Mouse (Mus musculus) forebrain, embryonic 15.5 days (tissue): ENCODE results near the gene Apopt1. TPM values are rescaled to one million over a fixed set of nuclear protein-coding genes. Genes with fewer than 3 reads are reported as not detected.
A peak's percentile ranks its signal among the peaks of the same experiment; 100 is the strongest.
"Not testable (repeated sequence)": the region's sequence is repeated elsewhere in the genome, so short reads cannot be mapped to it uniquely, and the experiment has no call there.

ENCODE experiments used
- ATAC-seq: fragments of 200-750 bp; cut with Nextera tagmentation; replicated peaks from 2 replicates; pipeline ENCODE4 v1.8.0; 2017; ENCODE audit warnings: mild to moderate bottlenecking, moderate TSS enrichment, moderate library complexity
- H3K27ac ChIP-seq: fragments of 300-500 bp; sonication (generic); replicated peaks from 2 replicates; pipeline ENCODE4 v1.5.1; 2015; ENCODE audit warnings: mild to moderate bottlenecking, inconsistent platforms
- H3K27me3 ChIP-seq: fragments of 300-500 bp; sonication (generic); 2 replicates; pipeline ENCODE4 v1.6.1; 2015; ENCODE audit warnings: inconsistent platforms
- H3K36me3 ChIP-seq: fragments of 300-500 bp; sonication (generic); 2 replicates; pipeline ENCODE4 v1.6.1; 2015; ENCODE audit warnings: mild to moderate bottlenecking, inconsistent platforms
- H3K4me1 ChIP-seq: fragments of 300-500 bp; sonication (generic); 2 replicates; pipeline ENCODE4 v1.6.1; 2015; ENCODE audit warnings: inconsistent platforms
- H3K4me2 ChIP-seq: fragments of 300-500 bp; sonication (generic); replicated peaks from 2 replicates; pipeline ENCODE4 v1.6.1; 2015; ENCODE audit warnings: mild to moderate bottlenecking, inconsistent platforms
- H3K4me3 ChIP-seq: fragments of 300-500 bp; sonication (generic); 2 replicates; pipeline ENCODE4 v1.5.1; 2015; ENCODE audit warnings: mild to moderate bottlenecking, inconsistent platforms
- H3K9ac ChIP-seq: fragments of 300-500 bp; sonication (generic); replicated peaks from 2 replicates; pipeline ENCODE4 v1.6.1; 2015; ENCODE audit warnings: mild to moderate bottlenecking, inconsistent platforms
- H3K9me3 ChIP-seq: fragments of 300-500 bp; sonication (generic); 2 replicates; pipeline ENCODE4 v1.6.1; 2016; ENCODE audit warnings: inconsistent platforms
- WGBS: fragments of 180-500 bp; shearing (Covaris S2); methylation state at CpG from one replicate; pipeline ENCODE4 v1.1.7; 2015; ENCODE audit warnings: mixed read lengths; 5-methylcytosine and 5-hydroxymethylcytosine counted together
- polyA plus RNA-seq: library from polyadenylated mRNA; unstranded; fragments of >200 nt; fragmentation: Nextera tagmentation; extraction: Ambion mirVana; gene quantifications from 2 replicates; pipeline ENCODE4 v1.2.1, GENCODE M21; 2015

Gene Apopt1
- polyA plus RNA-seq, 1 experiment from 2014 or later = 48.2 TPM

DNA sequence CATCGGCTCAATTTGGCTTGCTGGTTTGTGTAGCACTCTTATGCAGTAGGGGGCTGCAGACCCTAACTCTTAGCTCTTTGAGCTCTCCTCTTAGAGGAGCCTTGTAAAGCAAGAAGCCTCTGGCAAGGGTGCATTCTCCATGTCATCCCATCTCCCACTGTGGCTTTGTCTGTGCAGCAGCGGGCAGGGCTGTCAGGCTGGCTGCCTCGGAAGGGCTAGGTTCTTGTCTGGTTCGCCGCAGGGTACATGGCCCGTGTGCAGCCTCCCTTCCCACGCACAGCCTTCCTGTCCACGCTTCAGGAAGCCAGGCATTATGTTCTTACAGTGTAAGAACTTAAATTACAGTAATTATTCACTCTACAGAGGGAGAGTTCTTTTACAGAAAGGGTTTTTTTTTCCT, 5.6 kb downstream of the Apopt1 start:
- peaks cover 17% of the 10 kb centered on the region for H3K4me1 ChIP-seq
- no peak for ATAC-seq
- H3K4me2 ChIP-seq = no peak overlapping the region

DNA sequence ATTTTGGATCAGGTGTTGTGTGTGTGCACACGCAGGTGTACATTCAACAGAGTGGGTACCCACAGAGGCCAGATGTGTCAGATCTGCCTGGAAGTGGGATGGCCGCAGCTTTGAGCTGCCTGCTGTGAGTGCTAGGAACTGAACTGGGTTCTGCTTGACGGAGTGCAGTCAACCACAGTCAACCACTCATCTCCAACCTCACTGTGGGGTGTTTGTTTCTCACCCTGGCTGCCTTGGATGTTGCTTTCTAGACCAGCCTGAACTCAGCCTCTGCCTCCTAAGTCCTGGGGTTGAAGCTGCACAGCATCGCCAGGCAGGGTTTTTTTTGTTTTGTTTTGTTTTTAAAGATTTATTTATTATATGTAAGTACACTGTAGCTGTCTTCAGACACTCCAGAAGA, 7.2 kb downstream of the Apopt1 start:
- Histone ChIP-seq H3K4me1 (peaks cover 9% of the 10 kb centered on the region), H3K9ac (no peak overlapping the region), H3K27ac (no peak overlapping the region), H3K4me2 (no peak overlapping the region), H3K36me3 (peaks cover 8% of the 10 kb centered on the region; the same call in 1 of the 2 replicates), H3K4me3 (no peak overlapping the region), H3K27me3 (no peaks in the 10 kb centered on the region), H3K9me3 (no peaks in the 10 kb centered on the region)
- 84% methylated on average over 4 of the region's 4 CpGs for WGBS
- ATAC-seq = no peak

More for the DNA sequence above, 5.6 kb downstream of the Apopt1 start:
- no peaks in the 10 kb centered on the region for H3K9me3 ChIP-seq
- peak overlapping the region; percentile 58 for H3K27ac ChIP-seq
- 26% methylated on average over 8 of the region's 8 CpGs for WGBS
- peaks cover 3% of the 10 kb centered on the region; the same call in 1 of the 2 replicates for H3K36me3 ChIP-seq
- no peaks in the 10 kb centered on the region for H3K27me3 ChIP-seq
- H3K9ac ChIP-seq = peak overlapping the region; percentile 4; the same call in 1 of the 2 replicates
- no peak overlapping the region for H3K4me3 ChIP-seq

DNA sequence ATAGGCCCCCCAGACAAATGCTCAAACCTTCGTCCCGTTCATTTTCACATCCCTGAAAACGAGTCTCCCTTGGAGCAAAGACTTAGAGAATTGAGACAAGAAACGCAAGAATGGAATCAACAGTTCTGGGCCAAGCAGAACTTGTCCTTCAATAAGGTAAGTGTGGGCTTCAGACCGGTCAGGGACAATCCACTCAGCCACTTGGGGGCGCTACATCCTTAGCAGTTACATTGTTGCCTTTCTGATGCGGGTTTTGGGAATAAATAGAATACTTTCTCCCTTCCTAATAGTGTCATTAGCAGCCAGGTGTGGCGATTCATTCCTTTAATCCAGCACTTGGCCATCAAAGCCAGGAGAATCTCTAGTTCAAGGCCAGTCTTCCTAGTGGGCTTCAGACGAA, 9.6 kb downstream of the Apopt1 start:
- no peaks in the 10 kb centered on the region for H3K27me3 ChIP-seq
- no peak overlapping the region for H3K4me3 ChIP-seq
- no peak overlapping the region for H3K9ac ChIP-seq
- H3K4me2 ChIP-seq = no peak overlapping the region
- peaks cover 8% of the 10 kb centered on the region; the same call in 1 of the 2 replicates for H3K36me3 ChIP-seq
- no peak overlapping the region for H3K27ac ChIP-seq
- peaks cover 9% of the 10 kb centered on the region for H3K4me1 ChIP-seq
- H3K9me3 ChIP-seq = no peaks in the 10 kb centered on the region
- WGBS = 77% methylated on average over 9 of the region's 9 CpGs
- no peak for ATAC-seq

- peak; percentile 23; the same call in 1 of the 2 replicates for ATAC-seq
- peak overlapping the region; percentile 54 for H3K27ac ChIP-seq
- peaks cover 5% of the 10 kb centered on the region; the same call in 1 of the 2 replicates for H3K4me1 ChIP-seq
- peaks cover 8% of the 10 kb centered on the region; the same call in 1 of the 2 replicates for H3K36me3 ChIP-seq
- no peaks in the 10 kb centered on the region for H3K9me3 ChIP-seq
- H3K4me3 ChIP-seq = no peak overlapping the region
- H3K27me3 ChIP-seq = no peaks in the 10 kb centered on the region
- H3K4me2 ChIP-seq = no peak overlapping the region
- 37% methylated on average over 6 of the region's 6 CpGs for WGBS
- no peak overlapping the region for H3K9ac ChIP-seq
These were observed 11.7 kb downstream of the Apopt1 start for GRCm38 (mm10) chr12:111724638-111725337.

DNA sequence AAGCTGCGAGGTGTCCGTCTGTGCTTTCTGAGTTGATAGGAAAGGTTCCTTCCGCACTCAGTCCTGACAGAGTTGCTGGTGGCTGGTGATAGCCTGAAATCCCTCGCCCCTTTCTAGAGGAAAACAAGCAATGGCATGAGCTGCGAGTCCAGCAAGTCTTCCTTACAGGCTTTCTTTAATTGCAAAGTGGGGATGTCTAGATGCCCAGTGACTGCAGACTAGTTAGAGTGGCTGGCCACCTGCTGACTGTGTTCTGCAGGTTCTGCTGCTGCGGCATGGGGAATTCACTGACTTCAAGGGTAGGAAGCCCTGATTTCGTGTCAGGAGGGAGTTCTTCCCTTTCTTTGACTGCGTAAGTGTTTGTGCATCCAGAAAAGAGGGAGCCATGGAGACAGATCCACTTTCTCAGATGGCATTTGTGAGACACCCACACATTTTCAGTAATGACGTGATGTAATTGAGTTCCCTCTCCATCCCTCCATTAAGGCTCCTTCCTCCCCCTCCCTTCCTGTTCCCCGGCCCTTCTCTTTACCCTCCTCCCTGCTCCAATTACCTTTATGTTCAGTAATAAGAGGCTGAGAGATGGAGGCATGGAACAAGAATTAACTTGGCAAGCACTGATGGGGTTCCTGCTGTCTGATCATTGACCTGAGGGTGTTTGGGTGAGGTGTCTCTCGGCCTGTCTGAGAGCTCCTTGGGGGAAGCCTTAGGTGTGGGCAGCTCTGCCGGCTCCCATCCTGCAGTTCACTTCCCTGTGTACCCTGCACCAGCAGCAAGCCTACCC, 12.5 kb downstream of the Apopt1 start:
- Histone ChIP-seq H3K4me2 (no peak overlapping the region), H3K9me3 (no peaks in the 10 kb centered on the region), H3K4me1 (peaks cover 5% of the 10 kb centered on the region; the same call in 1 of the 2 replicates), H3K27ac (peak overlapping the region; percentile 54), H3K9ac (no peak overlapping the region), H3K36me3 (peaks cover 8% of the 10 kb centered on the region; the same call in 1 of the 2 replicates), H3K27me3 (no peaks in the 10 kb centered on the region), H3K4me3 (no peak overlapping the region)
- no peak for ATAC-seq
- 58% methylated on average over 12 of the region's 12 CpGs for WGBS

- Histone ChIP-seq H3K4me3 (no peak overlapping the region), H3K9me3 (no peaks in the 10 kb centered on the region), H3K4me2 (no peak overlapping the region), H3K36me3 (peaks cover 8% of the 10 kb centered on the region; the same call in 1 of the 2 replicates), H3K27ac (no peak overlapping the region), H3K27me3 (no peaks in the 10 kb centered on the region), H3K4me1 (peaks cover 5% of the 10 kb centered on the region; the same call in 1 of the 2 replicates), H3K9ac (no peak overlapping the region)
- no peak for ATAC-seq
- WGBS = 68% methylated on average over 4 of the region's 4 CpGs
These were observed 13.0 kb downstream of the Apopt1 start for GRCm38 (mm10) chr12:111726122-111726463.

DNA sequence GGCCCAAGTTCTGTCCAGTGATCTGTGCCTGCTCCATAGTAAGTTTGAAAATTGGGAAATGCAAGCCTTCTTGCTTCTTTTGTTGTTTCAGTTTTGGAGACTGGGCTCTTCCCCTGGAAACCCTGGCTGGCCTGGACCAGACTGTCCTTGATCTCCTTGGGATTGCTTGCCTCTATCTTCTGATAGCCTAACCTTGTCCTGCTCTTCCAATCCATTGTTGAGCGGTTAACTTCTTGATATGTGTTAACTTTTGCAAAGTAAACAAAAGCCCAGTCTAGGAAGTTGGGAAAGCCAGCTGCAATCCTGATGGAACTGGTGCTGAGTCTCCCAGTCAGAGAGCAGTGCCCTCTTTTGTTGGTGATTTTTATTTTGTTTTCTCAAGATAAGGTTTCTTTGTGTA, 14.9 kb downstream of the Apopt1 start:
- no peak overlapping the region for H3K9ac ChIP-seq
- no peak overlapping the region for H3K4me2 ChIP-seq
- H3K4me3 ChIP-seq = no peak overlapping the region
- H3K27me3 ChIP-seq = no peaks in the 10 kb centered on the region
- WGBS = 96% methylated on average over 1 of the region's 1 CpGs
- no peak overlapping the region for H3K27ac ChIP-seq
- peaks cover 15% of the 10 kb centered on the region for H3K4me1 ChIP-seq
- H3K36me3 ChIP-seq = peaks cover 8% of the 10 kb centered on the region; the same call in 1 of the 2 replicates
- no peaks in the 10 kb centered on the region for H3K9me3 ChIP-seq
- no peak for ATAC-seq

- H3K4me2 ChIP-seq = peak overlapping the region; percentile 38
- H3K36me3 ChIP-seq = no peaks in the 10 kb centered on the region; the same call in 1 of the 2 replicates
- no peak overlapping the region; the same call in 1 of the 2 replicates for H3K9ac ChIP-seq
- no peaks in the 10 kb centered on the region for H3K9me3 ChIP-seq
- H3K27ac ChIP-seq = peak overlapping the region; percentile 7; the same call in 1 of the 2 replicates
- ATAC-seq = peak; percentile 92
- peaks cover 10% of the 10 kb centered on the region for H3K4me1 ChIP-seq
- H3K4me3 ChIP-seq = peak overlapping the region; percentile 21
- no peaks in the 10 kb centered on the region for H3K27me3 ChIP-seq
- 32% methylated on average over 30 of the region's 30 CpGs for WGBS
These were observed 19.1 kb downstream of the Apopt1 start for GRCm38 (mm10) chr12:111731822-111732807.

- H3K9me3 ChIP-seq = no peaks in the 10 kb centered on the region
- H3K4me1 ChIP-seq = peaks cover 10% of the 10 kb centered on the region
- H3K27me3 ChIP-seq = no peaks in the 10 kb centered on the region
- no peak overlapping the region for H3K4me2 ChIP-seq
- 57% methylated on average over 5 of the region's 5 CpGs for WGBS
- H3K27ac ChIP-seq = no peak overlapping the region
- no peaks in the 10 kb centered on the region; the same call in 1 of the 2 replicates for H3K36me3 ChIP-seq
- no peak overlapping the region; the same call in 1 of the 2 replicates for H3K9ac ChIP-seq
- no peak overlapping the region for H3K4me3 ChIP-seq
- peak; percentile 55 for ATAC-seq
These were observed 19.9 kb downstream of the Apopt1 start for GRCm38 (mm10) chr12:111732921-111733320.

DNA sequence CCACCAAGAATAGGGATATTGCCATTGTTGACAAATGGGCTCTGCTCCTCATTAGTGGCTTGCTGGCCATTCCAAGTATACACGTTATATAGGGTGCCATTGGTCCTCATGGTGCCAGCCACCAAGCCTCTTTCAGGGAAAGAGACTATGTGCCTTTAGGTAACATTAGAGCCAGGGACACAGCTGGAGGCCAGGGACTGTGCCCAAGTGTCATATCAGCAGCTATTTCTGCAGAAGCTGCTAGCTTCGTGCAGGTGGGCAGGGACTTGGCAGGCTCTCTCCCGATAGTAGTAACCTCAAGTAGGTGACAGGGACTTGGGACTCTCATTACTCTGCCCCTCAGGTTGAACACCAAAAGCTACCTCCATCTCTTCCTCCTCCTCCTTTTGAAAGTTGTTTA, 21.9 kb downstream of the Apopt1 start:
- H3K4me3 ChIP-seq = no peak overlapping the region
- peaks cover 10% of the 10 kb centered on the region for H3K4me1 ChIP-seq
- H3K9me3 ChIP-seq = no peaks in the 10 kb centered on the region
- no peaks in the 10 kb centered on the region for H3K27me3 ChIP-seq
- H3K9ac ChIP-seq = no peak overlapping the region
- H3K36me3 ChIP-seq = no peaks in the 10 kb centered on the region; the same call in 1 of the 2 replicates
- ATAC-seq = no peak
- no peak overlapping the region for H3K4me2 ChIP-seq
- 87% methylated on average over 3 of the region's 3 CpGs for WGBS
- no peak overlapping the region for H3K27ac ChIP-seq

- not testable (repeated sequence) for H3K9me3 ChIP-seq, ATAC-seq, H3K27ac ChIP-seq, H3K36me3 ChIP-seq, H3K9ac ChIP-seq, H3K27me3 ChIP-seq, H3K4me2 ChIP-seq, H3K4me3 ChIP-seq
- WGBS = 89% methylated on average over 8 of the region's 8 CpGs
- H3K4me1 ChIP-seq = peaks cover 10% of the 10 kb centered on the region
These were observed 23.6 kb downstream of the Apopt1 start for GRCm38 (mm10) chr12:111736676-111737075.
